Mouse (Mus musculus) ES-Bruce4 (cell line): ENCODE measurements around the gene Pfkfb3. TPM values are rescaled to one million over a fixed set of nuclear protein-coding genes. Genes with fewer than 3 reads are reported as not detected.

ENCODE experiments used
- H3K27ac ChIP-seq: 2 replicates; pipeline ENCODE4 v1.5.1; 2012; ENCODE audit warnings: low read length, inconsistent platforms; ENCODE audit not compliant: insufficient read depth
- H3K27me3 ChIP-seq: 2 replicates; pipeline ENCODE4 v1.6.1; 2012; ENCODE audit warnings: mild to moderate bottlenecking, low read length, inconsistent platforms; ENCODE audit not compliant: control insufficient read depth, poor library complexity, insufficient read depth, severe bottlenecking
- H3K36me3 ChIP-seq: 2 replicates; pipeline ENCODE4 v1.6.1; 2012; ENCODE audit warnings: inconsistent platforms, mild to moderate bottlenecking, low read length, moderate library complexity; ENCODE audit not compliant: control insufficient read depth, poor library complexity, insufficient read depth, severe bottlenecking
- H3K4me1 ChIP-seq: one replicate; pipeline ENCODE4 v1.8.1; 2011; ENCODE audit warnings: low read length; ENCODE audit not compliant: control insufficient read depth, insufficient read depth
- H3K4me3 ChIP-seq: 2 replicates; pipeline ENCODE4 v1.5.1; 2011; ENCODE audit warnings: low read depth, mild to moderate bottlenecking, low read length
- H3K9ac ChIP-seq: 2 replicates; pipeline ENCODE4 v1.6.1; 2012; ENCODE audit warnings: low read depth, mild to moderate bottlenecking, inconsistent platforms; ENCODE audit not compliant: poor library complexity, severe bottlenecking
- H3K9me3 ChIP-seq: replicated peaks from 2 replicates; pipeline ENCODE4 v1.6.1; 2012; ENCODE audit warnings: mild to moderate bottlenecking, low read length, inconsistent platforms; ENCODE audit not compliant: control insufficient read depth, poor library complexity, insufficient read depth, severe bottlenecking
- CTCF ChIP-seq: IDR thresholded peaks from one replicate; pipeline ENCODE4 v1.8.1; 2011; ENCODE audit warnings: low read depth, low read length
- EP300 ChIP-seq: IDR thresholded peaks from 2 replicates; pipeline ENCODE4 v1.6.1; 2011; ENCODE audit warnings: low read depth, low read length; ENCODE audit not compliant: insufficient read depth
- POLR2A ChIP-seq: IDR thresholded peaks from one replicate; pipeline ENCODE4 v1.8.1; 2011; ENCODE audit warnings: low read length; ENCODE audit not compliant: insufficient read depth
- polyA plus RNA-seq: library from polyadenylated mRNA; stranded (reverse); fragments of >200 nt; gene quantifications from 2 replicates; pipeline ENCODE4 v1.2.4, GENCODE M21; 2011; ENCODE audit warnings: low read depth; ENCODE audit not compliant: missing spikeins, insufficient read depth, insufficient read length

Gene Pfkfb3
- polyA plus RNA-seq, 1 experiment, result 73.8 TPM

GRCm38 (mm10) chr2:11535966-11536365 is 17.9 kb downstream of the Pfkfb3 start:
- Histone ChIP-seq H3K36me3 (no peaks in the 10 kb centered on the region), H3K9ac (no peak overlapping the region), H3K27ac (no peak overlapping the region), H3K9me3 (no peaks in the 10 kb centered on the region), H3K4me1 (no peaks in the 10 kb centered on the region), H3K4me3 (no peak overlapping the region), H3K27me3 (no peaks in the 10 kb centered on the region)
- TF ChIP-seq EP300 (no peak), CTCF (no peak), POLR2A (no peak)

GRCm38 (mm10) chr2:11535412-11535928 is 18.4 kb downstream of the Pfkfb3 start:
- Histone ChIP-seq H3K36me3 (no peaks in the 10 kb centered on the region), H3K9ac (no peak overlapping the region), H3K9me3 (no peaks in the 10 kb centered on the region), H3K27me3 (no peaks in the 10 kb centered on the region), H3K4me1 (no peaks in the 10 kb centered on the region), H3K4me3 (peak overlapping the region; percentile 71), H3K27ac (no peak overlapping the region)
- no peak for TF ChIP-seq POLR2A
- peak; percentile 100 for TF ChIP-seq EP300
- TF ChIP-seq CTCF, result no peak

- 0 out of 2 replicates have a peak overlapping the region, but pooled peaks have one; percentile 0 for H3K9ac ChIP-seq
- no peaks in the 10 kb centered on the region for H3K27me3 ChIP-seq
Observed at GRCm38 (mm10) chr2:11534826-11535225, 19.1 kb downstream of the Pfkfb3 start.

GRCm38 (mm10) chr2:11530101-11530500 is 23.8 kb downstream of the Pfkfb3 start:
- Histone ChIP-seq H3K27me3 (no peaks in the 10 kb centered on the region), H3K9me3 (no peaks in the 10 kb centered on the region), H3K27ac (no peak overlapping the region), H3K36me3 (no peaks in the 10 kb centered on the region), H3K4me1 (no peaks in the 10 kb centered on the region), H3K9ac (no peak overlapping the region), H3K4me3 (no peak overlapping the region)
- TF ChIP-seq POLR2A (no peak), EP300 (no peak), CTCF (no peak)

More at GRCm38 (mm10) chr2:11534826-11535225, 19.1 kb downstream of the Pfkfb3 start:
- Histone ChIP-seq H3K36me3 (no peaks in the 10 kb centered on the region), H3K27ac (no peak overlapping the region), H3K4me1 (no peaks in the 10 kb centered on the region), H3K9me3 (no peaks in the 10 kb centered on the region), H3K4me3 (peak overlapping the region; percentile 46)
- TF ChIP-seq CTCF (no peak), EP300 (no peak), POLR2A (no peak)

- Histone ChIP-seq H3K4me1 (no peaks in the 10 kb centered on the region), H3K9me3 (no peaks in the 10 kb centered on the region)
- no peak for TF ChIP-seq POLR2A
- TF ChIP-seq EP300, result no peak
- TF ChIP-seq CTCF, result no peak
Observed at GRCm38 (mm10) chr2:11526063-11526462, 27.8 kb downstream of the Pfkfb3 start.

GRCm38 (mm10) chr2:11524736-11525135 is 29.1 kb downstream of the Pfkfb3 start:
- Histone ChIP-seq H3K4me1 (no peaks in the 10 kb centered on the region), H3K27ac (no peak overlapping the region), H3K9ac (no peak overlapping the region), H3K4me3 (no peak overlapping the region), H3K36me3 (no peaks in the 10 kb centered on the region), H3K9me3 (no peaks in the 10 kb centered on the region), H3K27me3 (no peaks in the 10 kb centered on the region)
- TF ChIP-seq CTCF (no peak), EP300 (no peak), POLR2A (no peak)

More at GRCm38 (mm10) chr2:11526063-11526462, 27.8 kb downstream of the Pfkfb3 start:
- Histone ChIP-seq H3K27ac (no peak overlapping the region), H3K4me3 (no peak overlapping the region), H3K36me3 (no peaks in the 10 kb centered on the region), H3K9ac (no peak overlapping the region), H3K27me3 (no peaks in the 10 kb centered on the region)
